Mouse (Mus musculus) lung, postnatal 0 days (tissue): Measurements from ENCODE around the gene Mapk13.

Experiments used
- CTCF ChIP-seq: IDR thresholded peaks from 2 replicates; pipeline ENCODE4 v1.5.1; 2016; ENCODE audit warnings: antibody characterized with exemption, mild to moderate bottlenecking
- EP300 ChIP-seq: IDR thresholded peaks from 2 replicates; pipeline ENCODE4 v1.6.1; 2016; ENCODE audit warnings: antibody characterized with exemption, mild to moderate bottlenecking, control low read depth

GRCm38 (mm10) chr17:28797031-28797430 is 27.9 kb downstream of the Mapk13 start:
- TF ChIP-seq CTCF (no peak), EP300 (no peak)
